Mouse (Mus musculus): ENCODE measurements around the gene 4921517D22Rik. TPM values are rescaled to one million over a fixed set of nuclear protein-coding genes. Genes with fewer than 3 reads are reported as not detected.

4921517D22Rik gene
- polyA plus RNA-seq, 1 experiment from 2014 or later, result not detected

- 41% methylated on average over 7 of the region's 7 CpGs for WGBS
- no peak overlapping the region for H3K4me3 ChIP-seq (ENCODE audit: low read length)
- no peak overlapping the region for H3K4me2 ChIP-seq (ENCODE audit: low read length)
- H3K36me3 ChIP-seq (ENCODE audit: control insufficient read depth, insufficient read depth, low read length), result no peaks in the 10 kb centered on the region
- no peak overlapping the region for H3K9ac ChIP-seq (ENCODE audit: low read depth, low read length)
- H3K27me3 ChIP-seq (replicated peaks; ENCODE audit: control insufficient read depth, insufficient read depth, low read length), result no peaks in the 10 kb centered on the region
- no peaks in the 10 kb centered on the region for H3K9me3 ChIP-seq (ENCODE audit: control insufficient read depth, low read length)
- H3K27ac ChIP-seq (ENCODE audit: low read depth, low read length), result no peak overlapping the region
- H3K4me1 ChIP-seq (ENCODE audit: control insufficient read depth, insufficient read depth, low read depth, low read length), result no peaks in the 10 kb centered on the region
- ATAC-seq, result no peak
Measured at GRCm38 (mm10) chr13:59682629-59683028, 11.3 kb downstream of the 4921517D22Rik start.

GRCm38 (mm10) chr13:59679908-59680307, 14.0 kb downstream of the 4921517D22Rik start:
- no peak overlapping the region for H3K4me2 ChIP-seq (ENCODE audit: low read length)
- no peak overlapping the region for H3K9ac ChIP-seq (ENCODE audit: low read depth, low read length)
- H3K4me3 ChIP-seq (ENCODE audit: low read length), result no peak overlapping the region
- WGBS, result 77% methylated on average over 4 of the region's 4 CpGs
- no peaks in the 10 kb centered on the region for H3K9me3 ChIP-seq (ENCODE audit: control insufficient read depth, low read length)
- no peak overlapping the region for H3K27ac ChIP-seq (ENCODE audit: low read depth, low read length)
- no peaks in the 10 kb centered on the region; the same call in 1 of the 2 replicates for H3K4me1 ChIP-seq (ENCODE audit: control insufficient read depth, insufficient read depth, low read depth, low read length)
- H3K27me3 ChIP-seq (replicated peaks; ENCODE audit: control insufficient read depth, insufficient read depth, low read length), result no peaks in the 10 kb centered on the region
- H3K36me3 ChIP-seq (ENCODE audit: control insufficient read depth, insufficient read depth, low read length), result no peaks in the 10 kb centered on the region
- no peak for ATAC-seq

GRCm38 (mm10) chr13:59679306-59679705, 14.6 kb downstream of the 4921517D22Rik start:
- Histone ChIP-seq H3K9ac (ENCODE audit: low read depth, low read length) (no peak overlapping the region), H3K36me3 (ENCODE audit: control insufficient read depth, insufficient read depth, low read length) (no peaks in the 10 kb centered on the region), H3K4me2 (ENCODE audit: low read length) (no peak overlapping the region), H3K27ac (ENCODE audit: low read depth, low read length) (no peak overlapping the region), H3K27me3 (replicated peaks; ENCODE audit: control insufficient read depth, insufficient read depth, low read length) (no peaks in the 10 kb centered on the region), H3K4me3 (ENCODE audit: low read length) (no peak overlapping the region), H3K4me1 (ENCODE audit: control insufficient read depth, insufficient read depth, low read depth, low read length) (peaks cover 1% of the 10 kb centered on the region), H3K9me3 (ENCODE audit: control insufficient read depth, low read length) (no peaks in the 10 kb centered on the region)
- 60% methylated on average over 4 of the region's 4 CpGs for whole genome bisulfite sequencing
- ATAC-seq, result no peak

- Histone ChIP-seq H3K9ac (ENCODE audit: low read depth, low read length) (no peak overlapping the region), H3K27ac (ENCODE audit: low read depth, low read length) (no peak overlapping the region), H3K36me3 (ENCODE audit: control insufficient read depth, insufficient read depth, low read length) (no peaks in the 10 kb centered on the region), H3K4me3 (ENCODE audit: low read length) (no peak overlapping the region), H3K27me3 (replicated peaks; ENCODE audit: control insufficient read depth, insufficient read depth, low read length) (no peaks in the 10 kb centered on the region), H3K4me2 (ENCODE audit: low read length) (no peak overlapping the region), H3K9me3 (ENCODE audit: control insufficient read depth, low read length) (no peaks in the 10 kb centered on the region), H3K4me1 (ENCODE audit: control insufficient read depth, insufficient read depth, low read depth, low read length) (peaks cover 11% of the 10 kb centered on the region)
- 75% methylated on average over 12 of the region's 12 CpGs for WGBS
- no peak for ATAC-seq
Measured at GRCm38 (mm10) chr13:59676316-59677229, 17.3 kb downstream of the 4921517D22Rik start.

- H3K9ac ChIP-seq (ENCODE audit: low read depth, low read length), result peak within 1 kb of the TSS; percentile 90
- no peaks in the 10 kb centered on the region for H3K27me3 ChIP-seq (replicated peaks; ENCODE audit: control insufficient read depth, insufficient read depth, low read length)
- ATAC-seq, result peak; percentile 89
- H3K9me3 ChIP-seq (ENCODE audit: control insufficient read depth, low read length), result no peaks in the 10 kb centered on the region
- peaks cover 11% of the 10 kb centered on the region for H3K4me1 ChIP-seq (ENCODE audit: control insufficient read depth, insufficient read depth, low read depth, low read length)
- WGBS, result under 1% methylated on average over 47 of the region's 61 CpGs
- H3K27ac ChIP-seq (ENCODE audit: low read depth, low read length), result peak within 1 kb of the TSS; percentile 75
- H3K4me3 ChIP-seq (ENCODE audit: low read length), result peak within 1 kb of the TSS; percentile 84
- H3K36me3 ChIP-seq (ENCODE audit: control insufficient read depth, insufficient read depth, low read length), result no peaks in the 10 kb centered on the region
- H3K4me2 ChIP-seq (ENCODE audit: low read length), result peak within 1 kb of the TSS; percentile 62
Measured at GRCm38 (mm10) chr13:59675151-59676011, 18.5 kb downstream of the 4921517D22Rik start, which contains the start of gene Golm1. Gene Golm1, minus strand, starts transcription at chr13:59675811.

GRCm38 (mm10) chr13:59674761-59675150, 19.2 kb downstream of the 4921517D22Rik start:
- under 1% methylated on average over 13 of the region's 13 CpGs for WGBS
- Histone ChIP-seq H3K9ac (ENCODE audit: low read depth, low read length) (peak overlapping the region; percentile 90), H3K27me3 (replicated peaks; ENCODE audit: control insufficient read depth, insufficient read depth, low read length) (no peaks in the 10 kb centered on the region), H3K4me3 (ENCODE audit: low read length) (peak overlapping the region; percentile 84), H3K9me3 (ENCODE audit: control insufficient read depth, low read length) (no peaks in the 10 kb centered on the region), H3K27ac (ENCODE audit: low read depth, low read length) (peak overlapping the region; percentile 2; the same call in 1 of the 2 replicates), H3K4me1 (ENCODE audit: control insufficient read depth, insufficient read depth, low read depth, low read length) (peaks cover 11% of the 10 kb centered on the region), H3K36me3 (ENCODE audit: control insufficient read depth, insufficient read depth, low read length) (no peaks in the 10 kb centered on the region), H3K4me2 (ENCODE audit: low read length) (peak overlapping the region; percentile 62)
- ATAC-seq, result 0 out of 2 replicates have a peak, but pooled peaks have one; percentile 31

- no peaks in the 10 kb centered on the region for H3K27me3 ChIP-seq (replicated peaks; ENCODE audit: control insufficient read depth, insufficient read depth, low read length)
- no peaks in the 10 kb centered on the region for H3K36me3 ChIP-seq (ENCODE audit: control insufficient read depth, insufficient read depth, low read length)
- H3K4me3 ChIP-seq (ENCODE audit: low read length), result peak overlapping the region; percentile 84
- H3K9me3 ChIP-seq (ENCODE audit: control insufficient read depth, low read length), result no peaks in the 10 kb centered on the region
- peak overlapping the region; percentile 50 for H3K9ac ChIP-seq (ENCODE audit: low read depth, low read length)
- peak overlapping the region; percentile 62 for H3K4me2 ChIP-seq (ENCODE audit: low read length)
- H3K27ac ChIP-seq (ENCODE audit: low read depth, low read length), result no peak overlapping the region
- 6% methylated on average over 3 of the region's 3 CpGs for WGBS
- no peak for ATAC-seq
- peaks cover 11% of the 10 kb centered on the region for H3K4me1 ChIP-seq (ENCODE audit: control insufficient read depth, insufficient read depth, low read depth, low read length)
Measured at GRCm38 (mm10) chr13:59674215-59674614, 19.7 kb downstream of the 4921517D22Rik start.

- H3K4me2 ChIP-seq (ENCODE audit: low read length), result peak overlapping the region; percentile 50
- H3K9me3 ChIP-seq (ENCODE audit: control insufficient read depth, low read length), result no peaks in the 10 kb centered on the region
- WGBS, result 15% methylated on average over 7 of the region's 7 CpGs
- H3K27me3 ChIP-seq (replicated peaks; ENCODE audit: control insufficient read depth, insufficient read depth, low read length), result no peaks in the 10 kb centered on the region
- no peak for ATAC-seq
- peaks cover 11% of the 10 kb centered on the region for H3K4me1 ChIP-seq (ENCODE audit: control insufficient read depth, insufficient read depth, low read depth, low read length)
- H3K36me3 ChIP-seq (ENCODE audit: control insufficient read depth, insufficient read depth, low read length), result no peaks in the 10 kb centered on the region
- H3K9ac ChIP-seq (ENCODE audit: low read depth, low read length), result peak overlapping the region; percentile 56; the same call in 1 of the 2 replicates
- H3K27ac ChIP-seq (ENCODE audit: low read depth, low read length), result no peak overlapping the region
- H3K4me3 ChIP-seq (ENCODE audit: low read length), result no peak overlapping the region
Measured at GRCm38 (mm10) chr13:59673597-59673996, 20.3 kb downstream of the 4921517D22Rik start.

GRCm38 (mm10) chr13:59672248-59672647, 21.7 kb downstream of the 4921517D22Rik start:
- no peak overlapping the region for H3K27ac ChIP-seq (ENCODE audit: low read depth, low read length)
- no peak overlapping the region for H3K4me3 ChIP-seq (ENCODE audit: low read length)
- 63% methylated on average over 6 of the region's 6 CpGs for WGBS
- H3K36me3 ChIP-seq (ENCODE audit: control insufficient read depth, insufficient read depth, low read length), result no peaks in the 10 kb centered on the region
- no peak for ATAC-seq
- H3K9me3 ChIP-seq (ENCODE audit: control insufficient read depth, low read length), result no peaks in the 10 kb centered on the region
- H3K27me3 ChIP-seq (replicated peaks; ENCODE audit: control insufficient read depth, insufficient read depth, low read length), result no peaks in the 10 kb centered on the region
- no peak overlapping the region for H3K4me2 ChIP-seq (ENCODE audit: low read length)
- H3K4me1 ChIP-seq (ENCODE audit: control insufficient read depth, insufficient read depth, low read depth, low read length), result peaks cover 11% of the 10 kb centered on the region
- no peak overlapping the region for H3K9ac ChIP-seq (ENCODE audit: low read depth, low read length)
